Mouse (Mus musculus): ENCODE results near the gene Arhgap15.

DNA sequence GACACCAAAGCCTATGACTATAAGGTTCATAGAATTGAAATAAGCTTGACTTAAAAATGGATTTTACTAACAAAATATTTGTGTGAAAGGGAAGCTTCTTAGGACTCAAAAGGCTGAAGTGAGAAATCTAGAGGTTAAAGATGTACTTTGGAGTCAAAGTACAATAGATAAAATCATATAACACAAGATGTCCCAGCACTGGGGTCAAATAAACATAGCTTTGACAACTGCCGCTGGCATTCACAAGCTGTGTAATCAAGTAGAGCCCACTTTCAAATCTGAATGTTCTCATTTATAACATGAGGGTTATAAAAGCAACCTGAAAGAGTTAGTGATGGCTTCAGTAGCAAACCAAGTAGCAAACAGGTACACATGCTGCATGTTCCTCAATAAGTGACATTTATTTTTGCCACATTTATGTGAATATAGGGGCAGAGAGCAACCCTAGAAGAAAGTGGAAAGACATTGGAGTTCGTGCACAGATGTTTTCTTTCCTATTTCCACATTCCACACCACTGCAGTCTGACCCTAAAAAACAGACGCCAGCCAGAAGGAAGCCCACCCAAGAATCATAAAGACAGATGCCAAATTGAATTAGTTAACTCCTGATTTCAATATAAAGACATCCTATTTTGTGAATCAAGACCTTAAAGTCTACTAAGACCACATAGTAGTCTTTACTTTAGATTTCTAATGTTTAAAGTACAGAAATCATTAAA lies 653.2 kb downstream of the Arhgap15 start:
- no peak for TF ChIP-seq CTCF (IDR thresholded peaks at IDR 0.05; ENCODE audit: borderline replicate concordance, insufficient read depth, low read length)
- TF ChIP-seq POLR2A (IDR thresholded peaks at IDR 0.05; ENCODE audit: low read depth, low read length), result no peak

Measured in embryonic fibroblast, embryonic 13.5 days (primary cell).